Mouse (Mus musculus) embryonic facial prominence, embryonic 11.5 days (tissue): ENCODE results near the gene Sema4c. TPM values are rescaled to one million over a fixed set of nuclear protein-coding genes. Genes with fewer than 3 reads are reported as not detected.
A peak's percentile ranks its signal among the peaks of the same experiment; 100 is the strongest.

Experiments used
- ATAC-seq: fragments of 200-750 bp; cut with Nextera tagmentation; replicated peaks from 2 replicates; pipeline ENCODE4 v1.8.0; 2017; ENCODE audit warnings: low read depth; ENCODE audit not compliant: insufficient number of reproducible peaks, low FRiP score, low TSS enrichment
- DNase-seq: peaks from one replicate; pipeline ENCODE4 v3.0.0-alpha.2; 2015; ENCODE audit warnings: low spot score
- H3K27ac ChIP-seq: fragments of 300-500 bp; sonication (generic); replicated peaks from 2 replicates; pipeline ENCODE4 v1.5.1; 2014; ENCODE audit warnings: mild to moderate bottlenecking, low read depth, low read length, control low read depth
- H3K27me3 ChIP-seq: fragments of 300-500 bp; sonication (generic); 2 replicates; pipeline ENCODE4 v1.6.1; 2014; ENCODE audit warnings: mild to moderate bottlenecking, low read length, moderate library complexity, mixed read lengths; ENCODE audit not compliant: control insufficient read depth, insufficient read depth
- H3K36me3 ChIP-seq: fragments of 300-500 bp; sonication (generic); replicated peaks from 2 replicates; pipeline ENCODE4 v1.6.1; 2014; ENCODE audit warnings: low read depth, mild to moderate bottlenecking, low read length, moderate library complexity, mixed read lengths; ENCODE audit not compliant: control insufficient read depth, insufficient read depth
- H3K4me1 ChIP-seq: fragments of 300-500 bp; sonication (generic); 2 replicates; pipeline ENCODE4 v1.6.1; 2014; ENCODE audit warnings: low read length, mixed read lengths; ENCODE audit not compliant: control insufficient read depth, insufficient read depth
- H3K4me2 ChIP-seq: fragments of 300-500 bp; sonication (generic); 2 replicates; pipeline ENCODE4 v1.6.1; 2014; ENCODE audit warnings: low read depth, mild to moderate bottlenecking, control low read depth, low read length, moderate library complexity
- H3K4me3 ChIP-seq: fragments of 300-500 bp; sonication (generic); 2 replicates; pipeline ENCODE4 v1.5.1; 2014; ENCODE audit warnings: low read depth, low read length, control low read depth
- H3K9ac ChIP-seq: fragments of 300-500 bp; sonication (generic); replicated peaks from 2 replicates; pipeline ENCODE4 v1.6.1; 2014; ENCODE audit warnings: mild to moderate bottlenecking, control low read depth, low read length
- H3K9me3 ChIP-seq: fragments of 300-500 bp; sonication (generic); replicated peaks from 2 replicates; pipeline ENCODE4 v1.6.1; 2016; ENCODE audit warnings: mild to moderate bottlenecking, low read length, inconsistent platforms, mixed read lengths; ENCODE audit not compliant: control insufficient read depth
- WGBS: fragments of 180-500 bp; shearing (Covaris S2); extraction: QIAGEN DNeasy Blood & Tissue Kit; methylation state at CpG from one replicate; pipeline ENCODE4 v1.1.7; 2014; 5-methylcytosine and 5-hydroxymethylcytosine counted together
- polyA plus RNA-seq: library from polyadenylated mRNA; unstranded; fragments of >200 nt; fragmentation: Nextera tagmentation; extraction: Ambion mirVana; gene quantifications from 2 replicates; pipeline ENCODE4 v1.2.1, GENCODE M21; 2014

The Sema4c gene
- polyA plus RNA-seq, 1 experiment from 2014 or later, result 3.7 TPM

- H3K9me3 ChIP-seq, result no peaks in the 10 kb centered on the region
- DNase-seq (no peak), ATAC-seq (no peak)
- H3K4me3 ChIP-seq, result no peak overlapping the region
- no peaks in the 10 kb centered on the region; the same call in 1 of the 2 replicates for H3K36me3 ChIP-seq
- H3K4me1 ChIP-seq, result no peaks in the 10 kb centered on the region
- WGBS, result 88% methylated on average over 4 of the region's 4 CpGs
- H3K27ac ChIP-seq, result no peak overlapping the region
- no peaks in the 10 kb centered on the region for H3K27me3 ChIP-seq
- H3K4me2 ChIP-seq, result no peak overlapping the region
- H3K9ac ChIP-seq, result no peak overlapping the region
These were observed 28.9 kb downstream of the Sema4c start for GRCm38 (mm10) chr1:36529274-36529673.

- ATAC-seq (no peak), DNase-seq (peak; percentile 13)
- no peaks in the 10 kb centered on the region for H3K9me3 ChIP-seq
- H3K4me1 ChIP-seq, result no peaks in the 10 kb centered on the region
- H3K36me3 ChIP-seq, result no peaks in the 10 kb centered on the region; the same call in 1 of the 2 replicates
- no peak overlapping the region for H3K4me2 ChIP-seq
- WGBS, result 64% methylated on average over 1 of the region's 1 CpGs
- no peaks in the 10 kb centered on the region for H3K27me3 ChIP-seq
- H3K9ac ChIP-seq, result no peak overlapping the region
- no peak overlapping the region for H3K4me3 ChIP-seq
- H3K27ac ChIP-seq, result no peak overlapping the region
These were observed 29.8 kb downstream of the Sema4c start for GRCm38 (mm10) chr1:36528351-36528750.

DNA sequence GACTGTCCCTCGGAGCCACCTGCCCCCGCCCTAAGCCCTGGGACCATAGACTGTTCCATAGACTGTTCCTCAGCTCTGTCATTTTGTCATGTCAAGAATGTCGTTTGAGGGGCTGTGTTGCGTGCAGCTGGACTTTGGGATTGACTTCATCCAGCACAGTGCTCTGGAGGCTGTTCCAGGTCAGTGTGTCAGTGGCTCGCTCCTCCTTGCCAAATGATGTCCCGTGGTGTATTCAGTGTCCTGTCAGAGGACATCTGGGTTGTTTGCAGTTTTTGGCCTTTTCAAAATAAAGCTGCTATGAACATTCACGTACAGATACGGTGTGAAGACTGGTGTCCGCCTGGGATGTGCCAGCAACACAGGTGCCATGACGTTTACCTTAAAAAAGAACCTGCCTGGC, 31.2 kb downstream of the Sema4c start:
- Histone ChIP-seq H3K9me3 (no peaks in the 10 kb centered on the region), H3K27me3 (no peaks in the 10 kb centered on the region), H3K4me2 (no peak overlapping the region), H3K4me3 (no peak overlapping the region), H3K36me3 (peaks cover under 1% of the 10 kb centered on the region), H3K27ac (no peak overlapping the region), H3K9ac (no peak overlapping the region), H3K4me1 (no peaks in the 10 kb centered on the region)
- 92% methylated on average over 10 of the region's 10 CpGs for WGBS
- DNase-seq (no peak), ATAC-seq (no peak)

GRCm38 (mm10) chr1:36525774-36526173, 32.4 kb downstream of the Sema4c start:
- Histone ChIP-seq H3K36me3 (peaks cover 6% of the 10 kb centered on the region), H3K27me3 (no peaks in the 10 kb centered on the region), H3K4me3 (no peak overlapping the region), H3K9me3 (no peaks in the 10 kb centered on the region), H3K27ac (no peak overlapping the region), H3K4me2 (no peak overlapping the region), H3K9ac (no peak overlapping the region), H3K4me1 (no peaks in the 10 kb centered on the region)
- no peak for DNase-seq
- no peak for ATAC-seq
- WGBS, result 88% methylated on average over 12 of the region's 12 CpGs

- Histone ChIP-seq H3K4me1 (no peaks in the 10 kb centered on the region), H3K27me3 (no peaks in the 10 kb centered on the region), H3K4me3 (no peak overlapping the region), H3K36me3 (peaks cover 13% of the 10 kb centered on the region), H3K27ac (no peak overlapping the region), H3K9ac (no peak overlapping the region), H3K9me3 (no peaks in the 10 kb centered on the region), H3K4me2 (no peak overlapping the region)
- WGBS, result 91% methylated on average over 5 of the region's 5 CpGs
- DNase-seq (no peak), ATAC-seq (no peak)
These were observed 34.1 kb downstream of the Sema4c start for GRCm38 (mm10) chr1:36524058-36524457.

- 83% methylated on average over 9 of the region's 9 CpGs for WGBS
- Histone ChIP-seq H3K27me3 (no peaks in the 10 kb centered on the region), H3K27ac (no peak overlapping the region), H3K4me3 (no peak overlapping the region), H3K9ac (no peak overlapping the region), H3K9me3 (no peaks in the 10 kb centered on the region), H3K4me1 (no peaks in the 10 kb centered on the region), H3K36me3 (peaks cover 13% of the 10 kb centered on the region), H3K4me2 (no peak overlapping the region)
- ATAC-seq, result no peak
- no peak for DNase-seq
These were observed 34.7 kb downstream of the Sema4c start for GRCm38 (mm10) chr1:36523332-36524013.

- peaks cover 13% of the 10 kb centered on the region for H3K36me3 ChIP-seq
- ATAC-seq, result no peak
- no peak overlapping the region for H3K4me2 ChIP-seq
These were observed 35.9 kb downstream of the Sema4c start for GRCm38 (mm10) chr1:36522210-36522609.

DNA sequence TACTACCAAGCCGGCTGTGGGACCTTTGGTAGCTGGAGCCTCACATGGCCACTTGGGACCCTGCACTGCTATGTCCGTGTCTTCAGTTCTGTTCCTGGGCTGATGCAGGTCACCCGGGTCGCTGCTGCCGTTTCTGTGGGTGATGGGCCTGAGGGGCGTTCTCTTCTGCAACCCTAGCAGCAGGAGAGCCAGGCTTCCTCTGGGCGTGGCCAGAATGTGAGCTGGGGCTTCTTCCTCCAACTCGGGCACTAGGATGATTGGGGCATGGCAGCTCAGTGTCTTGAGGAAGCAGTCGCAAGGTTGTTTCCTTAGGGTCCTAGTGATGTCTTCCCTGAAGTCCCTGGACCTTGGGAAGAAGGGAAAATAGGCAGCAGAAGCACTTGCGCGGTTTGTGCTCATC, 38.5 kb downstream of the Sema4c start:
- no peak overlapping the region for H3K9ac ChIP-seq
- H3K36me3 ChIP-seq, result peaks cover 13% of the 10 kb centered on the region
- DNase-seq, result no peak
- 77% methylated on average over 11 of the region's 11 CpGs for WGBS
- H3K4me2 ChIP-seq, result no peak overlapping the region
- H3K27me3 ChIP-seq, result no peaks in the 10 kb centered on the region
- no peak for ATAC-seq
- H3K4me3 ChIP-seq, result no peak overlapping the region
- no peak overlapping the region for H3K27ac ChIP-seq
- no peaks in the 10 kb centered on the region for H3K9me3 ChIP-seq
- H3K4me1 ChIP-seq, result no peaks in the 10 kb centered on the region

More at GRCm38 (mm10) chr1:36522210-36522609, 35.9 kb downstream of the Sema4c start:
- Histone ChIP-seq H3K9ac (no peak overlapping the region), H3K27me3 (no peaks in the 10 kb centered on the region), H3K4me3 (no peak overlapping the region), H3K27ac (no peak overlapping the region), H3K9me3 (no peaks in the 10 kb centered on the region), H3K4me1 (no peaks in the 10 kb centered on the region)
- 95% methylated on average over 7 of the region's 7 CpGs for WGBS
- no peak for DNase-seq
